Mouse (Mus musculus): ENCODE results near the gene Psma5. TPM values are rescaled to one million over a fixed set of nuclear protein-coding genes. Genes with fewer than 3 reads are reported as not detected.

Psma5 gene
- polyA plus RNA-seq, 1 experiment = 123 TPM

DNA sequence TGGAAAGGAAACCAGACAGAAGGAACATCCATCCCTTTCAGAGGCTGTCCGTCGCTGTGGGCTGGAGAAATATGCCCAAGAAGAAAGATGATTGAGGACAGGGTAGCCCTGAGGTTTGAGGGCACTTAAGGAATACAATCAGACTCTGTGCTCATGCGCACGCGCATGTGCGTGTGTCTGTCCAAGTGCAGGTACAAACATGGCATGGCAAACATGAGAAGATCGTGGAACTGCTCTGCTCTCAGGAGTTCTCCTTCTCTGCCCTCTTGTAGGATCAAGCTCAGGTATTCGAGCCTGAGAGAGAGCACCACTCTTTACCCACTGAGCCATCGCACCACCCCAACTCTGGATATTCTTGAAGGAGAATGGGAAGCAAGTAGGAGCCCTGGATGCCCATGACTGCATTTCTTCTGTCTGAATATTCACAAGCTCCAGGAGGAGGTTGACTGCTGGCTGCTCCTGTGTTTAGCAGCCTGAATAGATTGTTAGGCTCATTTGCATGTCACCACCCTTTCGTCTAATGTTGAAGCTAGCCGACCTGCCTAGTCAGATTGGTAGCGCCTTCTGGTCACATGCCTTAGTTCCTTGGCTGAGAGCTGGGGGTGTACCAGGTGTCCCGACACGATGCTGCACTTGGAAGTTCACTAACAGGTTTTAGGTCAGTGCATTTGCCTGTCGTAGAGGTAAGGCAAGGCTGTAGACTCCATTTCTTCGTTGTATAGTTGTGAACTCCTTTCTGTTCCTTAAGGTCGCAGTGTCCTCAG lies 34.5 kb downstream of the Psma5 start:
- TF ChIP-seq CTCF (IDR thresholded peaks at IDR 0.05; ENCODE audit: borderline replicate concordance, insufficient read depth, low read length) (no peak), POLR2A (IDR thresholded peaks at IDR 0.05; ENCODE audit: low read depth, low read length) (no peak)
- no peak overlapping the region for H3K27ac ChIP-seq (ENCODE audit: insufficient read depth, low read length)
- peaks cover 11% of the 10 kb centered on the region for H3K4me1 ChIP-seq (ENCODE audit: control insufficient read depth, insufficient read depth, low read length)
- H3K4me3 ChIP-seq (ENCODE audit: insufficient read depth, low read length) = no peak overlapping the region

DNA sequence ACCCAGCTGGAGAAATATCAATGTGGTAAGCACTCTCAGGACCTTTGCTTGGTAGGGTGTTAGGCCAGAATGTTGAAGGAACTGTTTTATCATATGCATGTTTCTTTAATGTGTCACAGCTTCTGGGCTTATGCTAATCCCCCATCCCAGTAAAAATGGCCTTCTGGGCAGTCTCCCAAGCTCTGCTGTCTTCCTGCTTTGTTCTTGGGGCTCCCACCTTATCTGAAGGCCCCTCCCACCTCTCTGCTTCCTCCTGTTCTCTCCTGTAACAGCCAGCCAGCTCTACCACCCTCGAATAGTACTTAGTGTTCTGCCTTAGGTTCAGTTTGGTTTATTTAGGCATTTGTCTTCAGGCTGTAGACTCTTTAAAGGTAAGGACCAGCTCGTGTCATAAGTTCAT lies 37.7 kb downstream of the Psma5 start:
- H3K27ac ChIP-seq (ENCODE audit: insufficient read depth, low read length) = peak overlapping the region; percentile 50

DNA sequence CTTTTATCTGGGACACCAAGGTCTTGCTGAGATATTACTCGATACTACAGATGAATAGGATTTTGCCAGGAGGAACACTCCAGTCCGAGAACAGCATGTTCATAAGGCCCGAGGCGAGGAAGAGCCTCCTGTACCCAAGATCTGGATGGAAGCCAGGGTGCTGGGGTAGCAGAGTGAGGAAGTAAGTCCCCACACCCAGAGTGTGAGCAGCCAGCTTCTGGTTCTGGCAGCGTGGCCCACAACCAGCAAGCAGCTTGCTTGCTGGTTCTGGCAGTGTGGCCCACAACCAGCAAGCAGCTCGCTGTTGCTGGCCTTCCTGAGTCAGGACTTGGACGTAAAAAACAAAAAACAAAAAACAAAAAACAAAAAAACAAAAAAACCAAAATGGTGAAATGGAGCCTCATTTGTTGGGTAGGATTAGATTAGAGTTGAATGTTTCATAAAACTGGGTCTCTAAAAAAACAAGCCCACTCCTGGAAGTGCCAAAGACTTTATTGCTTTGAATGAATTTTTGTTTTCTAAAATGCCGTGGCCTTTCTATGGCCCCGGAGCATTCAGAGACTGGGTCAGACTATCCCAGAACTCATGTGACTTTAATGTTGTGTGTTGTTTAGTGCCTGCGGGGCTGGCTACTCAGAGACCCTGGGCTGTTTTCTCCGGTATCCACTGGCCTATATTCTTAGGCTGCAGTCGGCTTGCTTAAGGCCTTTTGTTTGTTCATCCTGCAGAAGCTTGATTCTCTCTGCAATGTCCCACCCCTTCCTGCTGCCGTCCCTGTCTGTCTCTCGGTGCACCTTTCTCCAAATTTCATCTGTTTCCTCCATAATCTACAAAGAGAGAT lies 38.9 kb downstream of the Psma5 start:
- no peak overlapping the region for H3K4me3 ChIP-seq (ENCODE audit: insufficient read depth, low read length)
- H3K4me1 ChIP-seq (ENCODE audit: control insufficient read depth, insufficient read depth, low read length) = peaks cover 14% of the 10 kb centered on the region
- no peak for TF ChIP-seq CTCF (IDR thresholded peaks at IDR 0.05; ENCODE audit: borderline replicate concordance, insufficient read depth, low read length)
- peak overlapping the region; percentile 43 for H3K27ac ChIP-seq (ENCODE audit: insufficient read depth, low read length)

More for the DNA sequence above, 37.7 kb downstream of the Psma5 start:
- TF ChIP-seq POLR2A (IDR thresholded peaks at IDR 0.05; ENCODE audit: low read depth, low read length) (no peak), CTCF (IDR thresholded peaks at IDR 0.05; ENCODE audit: borderline replicate concordance, insufficient read depth, low read length) (no peak)
- Histone ChIP-seq H3K4me3 (ENCODE audit: insufficient read depth, low read length) (no peak overlapping the region), H3K4me1 (ENCODE audit: control insufficient read depth, insufficient read depth, low read length) (peaks cover 14% of the 10 kb centered on the region)

DNA sequence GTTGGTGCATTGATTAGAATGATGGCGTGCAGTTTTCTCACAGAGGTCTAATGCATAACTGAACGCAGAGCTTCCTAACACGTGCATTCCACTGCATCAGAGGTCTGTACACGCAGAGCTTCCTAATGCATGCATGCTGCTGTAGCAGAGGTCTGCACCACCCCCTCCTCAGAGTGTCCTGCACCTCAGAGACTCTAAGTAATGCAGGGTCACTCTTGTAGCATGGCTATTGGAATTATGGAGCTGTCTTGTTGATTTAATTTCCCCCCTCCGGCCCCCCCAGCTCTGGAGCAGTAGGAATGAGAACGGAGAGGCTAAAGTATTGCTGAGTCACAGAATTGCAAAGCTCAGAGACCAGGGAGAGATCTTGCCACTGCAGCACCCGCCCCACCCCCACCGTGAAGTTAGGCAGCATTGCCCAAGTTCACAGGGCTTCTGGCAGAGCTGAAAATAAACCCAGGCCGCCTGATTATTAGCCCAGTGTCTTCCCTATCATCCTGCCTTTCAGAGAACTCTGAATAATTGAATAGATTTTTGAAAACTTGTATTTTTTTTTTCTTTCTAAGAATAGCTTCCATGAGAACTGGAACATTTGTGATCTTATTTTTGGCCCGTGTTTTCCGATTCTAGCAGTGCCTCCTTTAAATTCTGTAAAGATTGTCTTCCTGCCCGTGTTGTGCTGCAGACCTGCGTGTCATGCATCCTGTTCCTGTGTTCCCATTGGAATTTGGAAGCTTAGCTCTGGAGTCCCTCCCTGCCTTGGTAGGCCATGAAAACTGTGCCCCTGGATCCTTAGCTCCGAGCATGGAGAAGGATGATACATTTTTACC lies 39.7 kb downstream of the Psma5 start:
- Histone ChIP-seq H3K4me1 (ENCODE audit: control insufficient read depth, insufficient read depth, low read length) (peaks cover 14% of the 10 kb centered on the region), H3K4me3 (ENCODE audit: insufficient read depth, low read length) (no peak overlapping the region), H3K27ac (ENCODE audit: insufficient read depth, low read length) (peak overlapping the region; percentile 43)
- TF ChIP-seq CTCF (IDR thresholded peaks at IDR 0.05; ENCODE audit: borderline replicate concordance, insufficient read depth, low read length) (no peak), POLR2A (IDR thresholded peaks at IDR 0.05; ENCODE audit: low read depth, low read length) (no peak)

DNA sequence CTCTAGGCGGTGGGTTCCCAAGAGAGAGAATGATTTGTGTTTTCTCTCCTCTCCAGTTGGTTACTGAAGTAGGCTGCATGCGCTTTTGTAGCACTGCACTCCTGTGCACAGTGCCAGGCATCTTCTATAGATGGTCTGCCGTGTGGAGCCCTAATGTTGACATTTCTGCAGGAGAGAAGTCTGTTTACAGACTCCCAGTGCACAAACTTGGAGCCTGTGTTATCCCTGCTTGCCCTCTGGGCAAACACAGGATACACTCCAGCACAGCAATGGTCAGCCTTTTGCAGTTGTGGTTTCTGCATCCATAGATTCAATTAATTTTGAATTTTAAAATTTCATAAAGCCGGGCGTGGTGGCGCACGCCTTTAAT lies 40.3 kb downstream of the Psma5 start:
- TF ChIP-seq CTCF (IDR thresholded peaks at IDR 0.05; ENCODE audit: borderline replicate concordance, insufficient read depth, low read length) (no peak), POLR2A (IDR thresholded peaks at IDR 0.05; ENCODE audit: low read depth, low read length) (no peak)
- Histone ChIP-seq H3K4me3 (ENCODE audit: insufficient read depth, low read length) (no peak overlapping the region), H3K4me1 (ENCODE audit: control insufficient read depth, insufficient read depth, low read length) (peaks cover 14% of the 10 kb centered on the region), H3K27ac (ENCODE audit: insufficient read depth, low read length) (peak overlapping the region; percentile 43)

DNA sequence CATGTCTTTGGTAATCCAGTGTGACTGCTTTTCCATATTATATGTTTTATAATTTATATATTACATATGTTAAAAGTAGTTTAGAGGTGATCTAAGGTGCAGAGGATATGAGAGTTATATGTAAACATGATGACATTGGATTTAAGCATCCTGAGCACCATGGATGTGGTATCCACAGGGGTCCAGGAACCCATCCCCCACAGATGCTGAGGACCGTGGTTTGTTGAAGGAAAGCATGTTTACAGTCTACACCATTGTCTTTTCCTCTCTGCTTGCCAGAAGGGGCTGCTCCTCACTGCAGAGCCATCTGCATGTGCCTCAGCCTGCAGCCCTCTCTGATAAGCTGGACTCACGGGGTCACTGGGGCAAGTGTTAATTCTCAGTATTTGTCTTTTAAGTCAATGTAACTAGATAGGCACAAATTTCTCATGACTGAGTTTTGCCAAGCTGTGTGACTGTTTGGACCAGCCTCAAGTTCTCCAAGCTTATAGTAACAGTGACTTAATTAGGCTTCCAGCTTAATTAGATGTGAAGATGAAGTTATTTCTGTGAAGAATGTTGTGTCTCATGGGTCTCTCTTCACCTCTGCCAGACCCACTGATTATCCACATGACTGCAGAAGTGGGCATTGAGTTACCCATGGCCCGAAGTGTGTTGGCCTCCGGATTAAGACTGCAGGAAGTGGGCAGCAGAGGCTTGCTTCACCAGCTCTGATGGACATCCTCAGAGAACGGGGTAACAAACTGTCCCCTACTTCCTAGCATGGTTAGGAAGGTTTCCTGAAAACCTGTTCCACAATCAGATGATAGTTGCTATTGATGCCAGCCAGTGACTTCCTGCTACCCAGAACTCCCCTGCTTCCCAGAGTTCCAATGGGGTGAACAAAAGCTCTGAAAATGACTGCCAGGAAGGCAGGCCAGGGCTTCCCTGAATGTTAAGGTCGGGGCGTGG lies 41.2 kb downstream of the Psma5 start:
- no peak for TF ChIP-seq POLR2A (IDR thresholded peaks at IDR 0.05; ENCODE audit: low read depth, low read length)
- TF ChIP-seq CTCF (IDR thresholded peaks at IDR 0.05; ENCODE audit: borderline replicate concordance, insufficient read depth, low read length) = no peak
- H3K4me3 ChIP-seq (ENCODE audit: insufficient read depth, low read length) = no peak overlapping the region
- H3K27ac ChIP-seq (ENCODE audit: insufficient read depth, low read length) = no peak overlapping the region
- H3K4me1 ChIP-seq (ENCODE audit: control insufficient read depth, insufficient read depth, low read length) = peaks cover 14% of the 10 kb centered on the region

DNA sequence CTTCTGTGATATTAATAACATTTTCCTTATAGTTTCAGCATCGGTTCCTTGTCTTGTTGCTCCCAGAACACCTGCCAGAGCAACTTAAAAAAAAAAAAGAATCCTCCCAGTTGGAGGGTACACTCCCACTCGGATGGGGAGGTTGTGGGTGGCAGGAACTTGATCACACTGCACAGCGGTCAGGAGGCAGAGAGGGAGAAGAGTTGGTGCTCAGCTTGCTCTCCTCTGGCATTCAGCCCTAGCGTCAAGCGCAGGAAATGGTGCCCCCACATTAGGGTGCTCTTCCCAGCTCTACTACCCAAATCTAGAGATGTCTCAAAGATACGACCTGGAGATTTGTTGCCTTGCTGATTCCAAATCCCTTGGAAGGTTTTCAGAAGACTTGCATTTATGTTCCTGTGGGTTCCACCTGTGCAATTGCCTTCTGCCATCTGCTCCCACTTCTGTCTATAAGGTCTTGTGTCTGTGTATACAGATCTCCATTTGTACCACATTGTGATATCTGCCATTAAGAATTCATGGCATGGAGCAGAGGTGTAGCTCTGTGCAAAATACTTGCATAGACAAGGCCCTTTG lies 43.8 kb downstream of the Psma5 start:
- Histone ChIP-seq H3K4me3 (ENCODE audit: insufficient read depth, low read length) (no peak overlapping the region), H3K4me1 (ENCODE audit: control insufficient read depth, insufficient read depth, low read length) (peaks cover 8% of the 10 kb centered on the region), H3K27ac (ENCODE audit: insufficient read depth, low read length) (no peak overlapping the region)
- TF ChIP-seq POLR2A (IDR thresholded peaks at IDR 0.05; ENCODE audit: low read depth, low read length) (no peak), CTCF (IDR thresholded peaks at IDR 0.05; ENCODE audit: borderline replicate concordance, insufficient read depth, low read length) (no peak)

DNA sequence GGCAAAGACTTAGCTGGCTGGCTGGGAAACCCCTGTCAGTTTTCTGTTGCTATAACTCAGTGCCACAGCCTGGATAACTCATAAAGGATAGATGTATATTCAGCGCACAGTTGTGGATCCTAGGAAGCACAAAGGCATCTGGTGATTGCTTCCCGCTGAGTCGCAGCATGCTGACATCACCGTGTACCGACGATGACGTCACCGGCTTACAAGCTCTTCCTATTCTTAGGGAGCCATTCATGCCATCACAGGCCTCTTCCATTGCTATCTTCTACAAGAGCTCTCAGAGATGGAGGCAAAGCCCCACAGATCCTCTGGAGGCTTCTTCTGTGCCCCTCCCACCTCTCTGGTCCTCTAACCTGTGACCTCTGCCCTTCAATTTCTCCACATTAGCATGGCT lies 47.0 kb downstream of the Psma5 start:
- H3K27ac ChIP-seq (ENCODE audit: insufficient read depth, low read length) = no peak overlapping the region
- H3K4me3 ChIP-seq (ENCODE audit: insufficient read depth, low read length) = no peak overlapping the region
- no peak for TF ChIP-seq CTCF (IDR thresholded peaks at IDR 0.05; ENCODE audit: borderline replicate concordance, insufficient read depth, low read length)
- TF ChIP-seq POLR2A (IDR thresholded peaks at IDR 0.05; ENCODE audit: low read depth, low read length) = no peak
- no peaks in the 10 kb centered on the region for H3K4me1 ChIP-seq (ENCODE audit: control insufficient read depth, insufficient read depth, low read length)
